Mouse (Mus musculus) megakaryocyte, embryonic 14.5 days (primary cell): ENCODE measurements around the gene Lbhd1.

Experiments used
- FLI1 ChIP-seq: IDR thresholded peaks from 2 replicates; pipeline ENCODE4 v1.6.1; 2012; ENCODE audit warnings: low read length, inconsistent platforms, mixed read lengths
- GATA1 ChIP-seq: IDR thresholded peaks from 3 replicates; pipeline ENCODE4 v1.6.1; 2012; ENCODE audit warnings: mixed read lengths, low read length, inconsistent platforms, borderline replicate concordance

GRCm38 (mm10) chr19:8929224-8930088 lies 45.9 kb downstream of the Lbhd1 start, which contains the start of the genes Rom1 and Eml3:
- TF ChIP-seq GATA1 = no peak
- no peak for TF ChIP-seq FLI1
